ENCODE assay signal across 21 mouse cellular contexts in genomic region chr10:128917400-128917799, GRCm38 (mm10). TPM values are rescaled to one million over a fixed set of nuclear protein-coding genes. Genes with fewer than 3 reads are reported as not detected.
A peak's percentile ranks its signal among the peaks of the same experiment; 100 is the strongest.
DNase-seq lines count a peak whose midpoint lies in the region; ATAC-seq and TF ChIP-seq lines count a peak whose summit lies in the region.
"Had no signal": no experiment of that assay in that cellular context is flagged by ENCODE, and none has a peak within 500 bp of the region (broad histone marks: within the 10 kb centered on the region; RNA-seq: fewer than 3 reads in every experiment).

No protein-coding gene starts in this region.

- no peaks in the 10 kb centered on the region for H3K27me3 ChIP-seq in hindbrain, postnatal 0 days (ENCODE audit: insufficient read depth, low read length)
- H3K27me3 ChIP-seq in hindbrain, embryonic 12.5 days, result no peaks in the 10 kb centered on the region
- H3K27me3 ChIP-seq in myocyte (ENCODE audit: control insufficient read depth, insufficient read depth, insufficient read length), result no peaks in the 10 kb centered on the region
- H3K27me3 ChIP-seq: embryonic facial prominence, embryonic 13.5 days; forebrain, embryonic 13.5 days; heart, embryonic 12.5 days; heart, embryonic 15.5 days; hindbrain, embryonic 15.5 days; intestine, embryonic 15.5 days had no signal

- peaks cover 32% of the 10 kb centered on the region for H3K79me2 ChIP-seq in myocyte (ENCODE audit: control insufficient read depth, insufficient read depth)

- TF ChIP-seq POLR2A in myocyte (IDR thresholded peaks at IDR 0.05; ENCODE audit: insufficient read length, low read depth), result peak; percentile 51

- 0 out of 2 replicates have a peak overlapping the region, but pooled peaks have one; percentile 18 for H3K9ac ChIP-seq in hindbrain, postnatal 0 days (replicated peaks; ENCODE audit: low read length)
- no peak overlapping the region for H3K9ac ChIP-seq in hindbrain, embryonic 12.5 days
- H3K9ac ChIP-seq: embryonic facial prominence, embryonic 13.5 days; forebrain, embryonic 13.5 days; heart, embryonic 12.5 days; heart, embryonic 15.5 days; hindbrain, embryonic 15.5 days; intestine, embryonic 15.5 days had no signal

- H3K9me3 ChIP-seq in hindbrain, postnatal 0 days (ENCODE audit: low read length), result no peaks in the 10 kb centered on the region
- H3K9me3 ChIP-seq in hindbrain, embryonic 12.5 days (replicated peaks), result no peaks in the 10 kb centered on the region
- H3K9me3 ChIP-seq: embryonic facial prominence, embryonic 10.5 days; embryonic facial prominence, embryonic 13.5 days; forebrain, embryonic 10.5 days; forebrain, embryonic 13.5 days; heart, embryonic 12.5 days; heart, embryonic 15.5 days; hindbrain, embryonic 15.5 days; intestine, embryonic 15.5 days had no signal

- no peak for TF ChIP-seq CTCF in hindbrain, postnatal 0 days (IDR thresholded peaks at IDR 0.05; ENCODE audit: low read depth)

- WGBS in hindbrain, postnatal 0 days, result 71% methylated on average over 6 of the region's 6 CpGs
- WGBS in hindbrain, embryonic 12.5 days, result 92% methylated on average over 6 of the region's 6 CpGs

- ATAC-seq in hindbrain, postnatal 0 days, result no peak
- no peak for ATAC-seq in hindbrain, embryonic 12.5 days (ENCODE audit: low FRiP score)
- ATAC-seq: activated CD4-positive, CD25-positive, alpha-beta regulatory T cell, adult 4 months; forebrain, embryonic 13.5 days; forebrain, embryonic 16.5 days; intestine, embryonic 15.5 days had no signal

- peak overlapping the region; percentile 89; the same call in 1 of the 2 replicates for H3K27ac ChIP-seq in hindbrain, postnatal 0 days
- no peak overlapping the region for H3K27ac ChIP-seq in hindbrain, embryonic 12.5 days
- H3K27ac ChIP-seq: embryonic facial prominence, embryonic 10.5 days; embryonic facial prominence, embryonic 13.5 days; forebrain, embryonic 10.5 days; forebrain, embryonic 13.5 days; heart, embryonic 15.5 days had no signal

- DNase-seq in cerebellum, adult 11 months, result peak; percentile 17
- no peak for DNase-seq in cerebellum, postnatal 10 days
- DNase-seq in hindbrain, postnatal 0 days (ENCODE audit: low spot score), result no peak
- no peak for DNase-seq in c-Kit-positive CD71-positive TER-119-positive erythroid progenitor cells, embryonic 14.5 days (ENCODE audit: low spot score)
- DNase-seq: adrenal gland, adult 8-10 months; adrenal gland, postnatal 25 days; embryo, embryonic 11 days; gastrocnemius, postnatal 25 days; heart, postnatal 4 days had no signal

- H3K36me3 ChIP-seq in hindbrain, postnatal 0 days (ENCODE audit: insufficient read depth, low read length), result no peaks in the 10 kb centered on the region; the same call in 1 of the 2 replicates
- H3K36me3 ChIP-seq in hindbrain, embryonic 12.5 days, result peaks cover 34% of the 10 kb centered on the region
- H3K36me3 ChIP-seq in myocyte (ENCODE audit: control insufficient read depth, insufficient read depth), result peaks cover 47% of the 10 kb centered on the region
- H3K36me3 ChIP-seq: hindbrain, embryonic 15.5 days had no signal

- no peak overlapping the region for H3K4me3 ChIP-seq in hindbrain, postnatal 0 days (ENCODE audit: low read length)
- H3K4me3 ChIP-seq in hindbrain, embryonic 12.5 days, result no peak overlapping the region
- peak overlapping the region; percentile 5 for H3K4me3 ChIP-seq in myocyte
- H3K4me3 ChIP-seq: embryonic facial prominence, embryonic 10.5 days; embryonic facial prominence, embryonic 13.5 days; forebrain, embryonic 10.5 days; forebrain, embryonic 13.5 days; heart, embryonic 12.5 days; heart, embryonic 15.5 days; hindbrain, embryonic 15.5 days; intestine, embryonic 15.5 days had no signal

- peaks cover 13% of the 10 kb centered on the region for H3K4me1 ChIP-seq in hindbrain, postnatal 0 days (ENCODE audit: insufficient read depth, low read length)
- peaks cover 29% of the 10 kb centered on the region for H3K4me1 ChIP-seq in hindbrain, embryonic 12.5 days

- no peak overlapping the region for H3K4me2 ChIP-seq in hindbrain, postnatal 0 days (ENCODE audit: low read depth, low read length)
- H3K4me2 ChIP-seq in hindbrain, embryonic 12.5 days (replicated peaks), result no peak overlapping the region
- peak overlapping the region; percentile 92 for H3K4me2 ChIP-seq in myocyte (ENCODE audit: low read depth)
- H3K4me2 ChIP-seq: embryonic facial prominence, embryonic 13.5 days; forebrain, embryonic 13.5 days; heart, embryonic 12.5 days; heart, embryonic 15.5 days; hindbrain, embryonic 15.5 days; intestine, embryonic 15.5 days had no signal

- no peak overlapping the region for H3ac ChIP-seq in myocyte (ENCODE audit: control insufficient read depth, insufficient read length)

TF ChIP-seq in myocyte, 11 proteins besides CTCF, POLR2A, EP300 and RAD21:
- TF ChIP-seq POLR2AphosphoS2 (IDR thresholded peaks at IDR 0.05; ENCODE audit: insufficient read length, low read depth) (peak; percentile 56), E2F4 (IDR thresholded peaks at IDR 0.05; ENCODE audit: insufficient read depth) (no peak)
TF ChIP-seq in myocyte: peak in this region for 1.

RNA-seq across cellular contexts. Expression of gene Rdh5, which starts 5.3 kb away (rescaled TPM):
- total RNA-seq in hindbrain, postnatal 0 days (2014; rRNA removed), result 22.6 and 24.8 TPM in 2 replicates
- 21.0 and 29.2 TPM in 2 replicates for polyA plus RNA-seq in hindbrain, postnatal 0 days (2015; fragmentation: Nextera tagmentation; extraction: Ambion mirVana)
- 11.3 and 15.7 TPM in 2 replicates for polyA plus RNA-seq in hindbrain, embryonic 12.5 days (2016; fragmentation: Nextera tagmentation; extraction: Ambion mirVana)
- polyA plus RNA-seq in myocyte (2012; fragmentation: generic; extraction: Trizol), result 63.3 TPM

RNA-seq across cellular contexts. Expression of gene Bloc1s1, which starts 6.4 kb away (rescaled TPM):
- 70.9 and 97.6 TPM in 2 replicates for total RNA-seq in hindbrain, postnatal 0 days (2014; rRNA removed)
- 292 and 298 TPM in 2 replicates for polyA plus RNA-seq in hindbrain, postnatal 0 days (2015; fragmentation: Nextera tagmentation; extraction: Ambion mirVana)
- polyA plus RNA-seq in hindbrain, embryonic 12.5 days (2016; fragmentation: Nextera tagmentation; extraction: Ambion mirVana), result 210 and 235 TPM in 2 replicates
- 238 TPM for polyA plus RNA-seq in myocyte (2012; fragmentation: generic; extraction: Trizol)

RNA-seq across cellular contexts. Expression of gene Itga7, which starts 16.2 kb away (rescaled TPM):
- 29.0 and 30.6 TPM in 2 replicates for total RNA-seq in hindbrain, postnatal 0 days (2014; rRNA removed)
- polyA plus RNA-seq in hindbrain, postnatal 0 days (2015; fragmentation: Nextera tagmentation; extraction: Ambion mirVana), result 15.1 and 16.9 TPM in 2 replicates
- polyA plus RNA-seq in hindbrain, embryonic 12.5 days (2016; fragmentation: Nextera tagmentation; extraction: Ambion mirVana), result 3.6 and 4.4 TPM in 2 replicates
- polyA plus RNA-seq in myocyte (2012; fragmentation: generic; extraction: Trizol), result 635 TPM

RNA-seq across cellular contexts. Expression of gene Cd63, which starts 16.6 kb away (rescaled TPM):
- 35.2 and 40.9 TPM in 2 replicates for total RNA-seq in hindbrain, postnatal 0 days (2014; rRNA removed)
- polyA plus RNA-seq in hindbrain, postnatal 0 days (2015; fragmentation: Nextera tagmentation; extraction: Ambion mirVana), result 417 and 436 TPM in 2 replicates
- 258 and 273 TPM in 2 replicates for polyA plus RNA-seq in hindbrain, embryonic 12.5 days (2016; fragmentation: Nextera tagmentation; extraction: Ambion mirVana)
- 2,403 TPM for polyA plus RNA-seq in myocyte (2012; fragmentation: generic; extraction: Trizol)

RNA-seq across cellular contexts. Expression of gene Gdf11, which starts 25.9 kb away (rescaled TPM):
- total RNA-seq in hindbrain, postnatal 0 days (2014; rRNA removed), result 15.9 and 18.8 TPM in 2 replicates
- 6.7 and 7.6 TPM in 2 replicates for polyA plus RNA-seq in hindbrain, postnatal 0 days (2015; fragmentation: Nextera tagmentation; extraction: Ambion mirVana)
- polyA plus RNA-seq in hindbrain, embryonic 12.5 days (2016; fragmentation: Nextera tagmentation; extraction: Ambion mirVana), result 10.7 and 11.5 TPM in 2 replicates
- polyA plus RNA-seq in myocyte (2012; fragmentation: generic; extraction: Trizol), result 17.9 TPM

Comparison
In these comparisons a context has a peak if more than half of its experiments do, and no peak if none do; other contexts are left out.
1. RNA of gene Itga7, which starts 16.2 kb away (polyA plus RNA-seq): 635 TPM in myocyte (single experiment); 15.1 to 16.9 TPM in hindbrain, postnatal 0 days and 3.6 to 4.4 TPM in hindbrain, embryonic 12.5 days; every median in the first group is over 10 times any median in the second.